Mouse (Mus musculus) heart, embryonic 16.5 days (tissue): ENCODE results near the gene Gfra1. TPM values are rescaled to one million over a fixed set of nuclear protein-coding genes. Genes with fewer than 3 reads are reported as not detected.
A peak's percentile ranks its signal among the peaks of the same experiment; 100 is the strongest.

ENCODE experiments used
- ATAC-seq: fragments of 200-750 bp; cut with Nextera tagmentation; replicated peaks from 2 replicates; pipeline ENCODE4 v1.8.0; 2017; ENCODE audit warnings: moderate number of reproducible peaks; ENCODE audit not compliant: insufficient read depth, low FRiP score; ENCODE audit errors: extremely low read depth
- H3K27ac ChIP-seq: fragments of 300-500 bp; sonication (generic); 2 replicates; pipeline ENCODE4 v1.5.1; 2014; ENCODE audit warnings: mild to moderate bottlenecking, low read length, control low read depth, moderate library complexity
- H3K27me3 ChIP-seq: fragments of 300-500 bp; sonication (generic); 2 replicates; pipeline ENCODE4 v1.6.1; 2014; ENCODE audit warnings: low read length, mixed read lengths; ENCODE audit not compliant: control insufficient read depth, insufficient read depth
- H3K36me3 ChIP-seq: fragments of 300-500 bp; sonication (generic); 2 replicates; pipeline ENCODE4 v1.6.1; 2014; ENCODE audit not compliant: control insufficient read depth, insufficient read depth
- H3K4me1 ChIP-seq: fragments of 300-500 bp; sonication (generic); 2 replicates; pipeline ENCODE4 v1.6.1; 2014; ENCODE audit warnings: low read length, mixed read lengths; ENCODE audit not compliant: control insufficient read depth, insufficient read depth
- H3K4me2 ChIP-seq: fragments of 300-500 bp; sonication (generic); 2 replicates; pipeline ENCODE4 v1.6.1; 2014; ENCODE audit warnings: low read depth, mild to moderate bottlenecking, control low read depth, low read length
- H3K4me3 ChIP-seq: fragments of 300-500 bp; sonication (generic); 2 replicates; pipeline ENCODE4 v1.5.1; 2014; ENCODE audit warnings: mild to moderate bottlenecking, control low read depth, low read length
- H3K9ac ChIP-seq: fragments of 300-500 bp; sonication (generic); 2 replicates; pipeline ENCODE4 v1.6.1; 2014; ENCODE audit warnings: low read length, control low read depth
- H3K9me3 ChIP-seq: fragments of 300-500 bp; sonication (generic); replicated peaks from 2 replicates; pipeline ENCODE4 v1.6.1; 2016; ENCODE audit warnings: low read length; ENCODE audit not compliant: control insufficient read depth
- WGBS: fragments of 180-500 bp; shearing (Covaris S2); extraction: QIAGEN DNeasy Blood & Tissue Kit; methylation state at CpG from one replicate; pipeline ENCODE4 v1.1.7; 2014; 5-methylcytosine and 5-hydroxymethylcytosine counted together
- polyA plus RNA-seq: library from polyadenylated mRNA; unstranded; fragments of >200 nt; fragmentation: Nextera tagmentation; extraction: Ambion mirVana; gene quantifications from 2 replicates; pipeline ENCODE4 v1.2.1, GENCODE M21; 2015

Gene Gfra1
- polyA plus RNA-seq, 1 experiment from 2014 or later, result 13.1 TPM

DNA sequence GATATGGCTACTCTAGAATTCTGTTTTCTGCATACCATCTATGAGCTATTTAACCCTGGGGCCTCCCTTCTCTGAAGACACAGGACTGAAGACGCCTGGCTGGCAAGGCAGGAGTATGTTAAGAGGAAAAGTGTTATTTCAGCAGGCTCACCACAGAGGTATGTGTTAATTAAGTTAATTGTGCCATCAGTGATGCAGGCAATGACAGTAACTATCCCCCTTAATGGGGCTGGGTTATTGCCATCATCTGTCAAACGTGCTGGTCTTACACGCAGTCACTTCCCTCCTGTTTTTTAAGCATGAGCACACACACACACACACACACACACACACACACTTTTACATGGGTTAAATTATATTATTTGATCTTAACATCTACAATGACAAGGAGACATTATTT is 8.0 kb upstream of the Gfra1 start:
- Histone ChIP-seq H3K4me1 (no peaks in the 10 kb centered on the region), H3K9me3 (no peaks in the 10 kb centered on the region), H3K9ac (no peak overlapping the region), H3K27me3 (no peaks in the 10 kb centered on the region), H3K4me3 (no peak overlapping the region), H3K36me3 (no peaks in the 10 kb centered on the region), H3K27ac (no peak overlapping the region), H3K4me2 (no peak overlapping the region)
- ATAC-seq, result no peak
- WGBS, result 80% methylated on average over 3 of the region's 3 CpGs

DNA sequence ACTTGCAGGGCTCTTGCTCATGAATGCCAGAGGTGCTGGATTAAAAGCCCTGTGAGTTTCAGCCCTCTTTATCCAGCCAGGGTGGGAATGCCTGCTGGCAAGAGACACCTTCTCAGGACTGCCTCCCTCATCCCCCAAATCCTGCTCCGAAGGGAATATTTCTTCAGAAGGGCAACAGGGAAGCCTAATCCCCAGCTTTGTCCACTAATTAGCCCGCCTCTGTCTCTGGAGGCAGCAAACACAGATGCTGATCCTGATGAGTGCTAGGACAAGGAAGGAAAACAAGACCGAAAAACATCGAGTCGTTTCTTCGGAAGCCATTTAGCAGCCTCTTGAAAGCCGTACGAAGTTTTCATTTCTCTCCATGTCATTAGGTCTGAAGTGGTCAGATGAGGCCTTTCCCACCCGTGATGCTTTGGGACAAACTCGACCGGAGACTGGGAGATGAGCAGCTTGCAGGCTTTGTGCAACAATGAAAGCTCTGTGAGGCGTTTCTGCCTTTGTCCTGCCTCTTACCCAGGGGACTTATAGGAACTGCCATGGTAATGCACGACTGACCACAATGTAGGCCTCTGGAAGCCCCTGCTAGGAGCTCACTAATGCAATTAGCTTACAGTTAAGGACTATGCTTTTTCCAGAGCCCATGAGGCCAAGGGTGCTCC is 4.8 kb upstream of the Gfra1 start:
- no peak for ATAC-seq

DNA sequence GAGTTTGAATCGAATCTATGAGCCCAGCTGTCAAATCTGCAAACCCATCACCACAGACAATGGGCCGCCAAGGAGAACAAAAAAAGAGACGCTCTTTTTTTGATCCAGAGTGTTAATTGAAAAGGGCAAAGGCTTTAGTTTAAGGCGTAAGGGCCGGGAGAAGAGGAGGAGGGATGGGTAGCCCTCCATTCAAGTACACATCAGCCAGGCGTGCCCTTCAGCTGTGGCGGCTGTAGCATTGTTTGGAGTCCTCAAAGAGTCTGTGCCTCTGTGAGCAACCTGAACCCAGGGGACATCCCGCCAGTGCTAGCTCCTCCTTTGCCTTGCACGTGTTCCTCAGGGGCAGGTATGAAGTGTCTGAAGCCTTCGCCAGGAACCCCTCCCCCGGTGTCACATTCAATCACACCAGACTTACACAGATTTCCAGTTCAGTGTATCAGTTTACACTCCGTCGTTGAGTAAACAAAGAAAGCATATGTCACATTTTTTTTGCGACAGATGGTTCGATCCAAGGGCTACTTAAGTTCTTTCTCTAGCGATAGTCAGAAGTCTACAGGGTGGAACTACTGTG is 867 bp upstream of the Gfra1 start:
- ATAC-seq, result no peak
- peak overlapping the region; percentile 68 for H3K4me3 ChIP-seq
- H3K27ac ChIP-seq, result no peak overlapping the region
- no peak overlapping the region for H3K9ac ChIP-seq
- no peaks in the 10 kb centered on the region for H3K9me3 ChIP-seq
- H3K36me3 ChIP-seq, result no peaks in the 10 kb centered on the region
- peak overlapping the region; percentile 100 for H3K4me2 ChIP-seq
- H3K27me3 ChIP-seq, result peaks cover 40% of the 10 kb centered on the region
- H3K4me1 ChIP-seq, result peaks cover 24% of the 10 kb centered on the region
- WGBS, result 12% methylated on average over 16 of the region's 16 CpGs

More for the DNA sequence above, 4.8 kb upstream of the Gfra1 start:
- H3K4me1 ChIP-seq, result peaks cover 10% of the 10 kb centered on the region
- no peak overlapping the region for H3K9ac ChIP-seq
- H3K9me3 ChIP-seq, result no peaks in the 10 kb centered on the region
- H3K4me2 ChIP-seq, result no peak overlapping the region
- H3K36me3 ChIP-seq, result no peaks in the 10 kb centered on the region
- H3K27me3 ChIP-seq, result peaks cover 18% of the 10 kb centered on the region
- WGBS, result 70% methylated on average over 13 of the region's 13 CpGs
- H3K4me3 ChIP-seq, result no peak overlapping the region
- no peak overlapping the region for H3K27ac ChIP-seq

DNA sequence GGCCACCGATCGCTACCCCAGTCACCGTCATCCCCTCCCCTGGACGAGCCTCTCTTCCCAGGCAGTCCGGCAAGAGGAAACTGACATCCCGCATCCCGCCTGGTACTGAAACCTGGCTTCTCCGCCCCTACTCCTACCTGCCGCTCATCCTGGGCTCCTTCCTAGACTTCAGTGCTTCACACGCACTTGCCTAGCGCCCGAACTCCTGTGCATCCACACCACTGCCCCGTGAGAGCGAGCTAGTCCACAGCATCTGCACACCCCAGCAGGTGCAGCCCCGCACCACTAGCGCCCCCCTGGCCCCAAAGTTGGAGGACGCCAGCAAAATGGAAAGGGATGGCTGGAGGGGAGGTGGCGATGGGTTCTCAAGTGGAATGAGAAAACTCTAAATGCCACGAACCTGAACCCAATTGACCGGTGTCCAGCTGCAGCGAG is 631 bp downstream of the Gfra1 start:
- no peak overlapping the region for H3K27ac ChIP-seq
- H3K36me3 ChIP-seq, result no peaks in the 10 kb centered on the region
- peaks cover 40% of the 10 kb centered on the region for H3K27me3 ChIP-seq
- 0 out of 2 replicates have a peak, but pooled peaks have one; percentile 19 for ATAC-seq
- H3K9ac ChIP-seq, result peak overlapping the region; percentile 68
- peak overlapping the region; percentile 100 for H3K4me2 ChIP-seq
- H3K9me3 ChIP-seq, result no peaks in the 10 kb centered on the region
- peaks cover 24% of the 10 kb centered on the region for H3K4me1 ChIP-seq
- H3K4me3 ChIP-seq, result peak overlapping the region; percentile 68
- WGBS, result 0% methylated on average over 21 of the region's 21 CpGs

DNA sequence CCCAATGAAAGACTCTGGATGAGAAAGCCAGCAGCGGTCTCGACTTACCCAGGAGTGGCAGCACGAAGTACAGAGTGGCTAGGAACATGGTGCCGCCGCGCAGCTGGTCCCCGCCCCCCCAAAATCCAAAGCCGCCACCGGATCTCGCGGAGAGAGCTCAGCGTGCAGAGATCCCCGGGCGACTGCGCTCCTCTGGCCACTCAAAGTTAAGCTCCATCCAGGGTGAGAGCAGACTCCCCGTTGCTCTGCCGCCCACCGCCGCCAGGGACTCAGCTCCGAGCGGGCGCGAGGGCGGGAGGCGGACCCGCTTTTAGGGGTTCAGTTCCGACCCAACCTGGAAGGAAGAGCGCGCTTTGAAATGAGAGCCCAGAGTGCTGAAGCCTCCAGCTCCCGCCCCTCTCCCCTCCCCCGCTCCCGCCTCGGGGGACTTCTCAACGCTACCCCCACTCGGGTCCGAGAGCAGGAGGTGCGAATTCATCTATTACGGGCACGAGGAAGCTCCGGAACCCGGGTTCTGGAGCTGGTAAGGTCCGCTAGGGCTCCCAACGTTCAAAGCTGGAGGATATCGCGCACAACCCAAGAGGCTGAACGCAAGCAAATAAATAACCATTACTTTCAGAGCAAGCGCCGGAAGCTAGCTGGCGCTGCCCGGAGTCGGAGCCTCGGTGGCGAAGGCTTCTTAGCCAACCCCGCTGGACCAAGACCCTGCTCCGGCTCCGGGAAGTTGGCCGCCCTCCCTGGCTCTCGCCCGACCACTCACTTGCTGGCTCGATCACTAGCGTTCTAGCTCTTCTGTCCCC is 1.2 kb downstream of the Gfra1 start:
- H3K27ac ChIP-seq, result peak overlapping the region; percentile 34; the same call in 1 of the 2 replicates

DNA sequence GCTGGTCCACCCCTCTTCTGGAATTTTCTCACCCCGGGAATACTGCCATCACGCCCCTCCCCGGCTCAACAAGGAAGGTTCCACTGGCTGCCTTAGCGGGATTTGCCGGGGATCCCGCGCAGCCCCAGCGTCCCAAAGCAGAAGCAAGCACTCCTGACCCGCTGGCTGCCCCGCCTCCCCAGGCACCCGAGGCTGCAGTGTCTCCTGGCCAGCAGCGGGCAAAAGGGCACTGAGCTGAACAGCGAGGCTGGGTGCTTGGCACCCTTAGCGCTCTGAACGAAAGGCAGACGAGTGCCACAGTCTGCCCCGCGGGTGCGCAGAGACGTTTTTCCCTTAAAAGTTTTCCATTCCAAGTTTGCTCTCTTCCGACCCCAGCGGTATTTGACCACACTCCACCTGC is 2.1 kb downstream of the Gfra1 start:
- ATAC-seq, result 0 out of 2 replicates have a peak, but pooled peaks have one; percentile 16
- H3K27ac ChIP-seq, result no peak overlapping the region
- H3K9me3 ChIP-seq, result no peaks in the 10 kb centered on the region
- H3K4me1 ChIP-seq, result peaks cover 24% of the 10 kb centered on the region
- under 1% methylated on average over 22 of the region's 22 CpGs for WGBS
- H3K36me3 ChIP-seq, result no peaks in the 10 kb centered on the region
- peak overlapping the region; percentile 100 for H3K4me2 ChIP-seq
- H3K4me3 ChIP-seq, result peak overlapping the region; percentile 68
- H3K9ac ChIP-seq, result peak overlapping the region; percentile 68
- peaks cover 40% of the 10 kb centered on the region for H3K27me3 ChIP-seq

More for the DNA sequence above, 1.2 kb downstream of the Gfra1 start:
- peaks cover 40% of the 10 kb centered on the region for H3K27me3 ChIP-seq
- peak overlapping the region; percentile 100 for H3K4me2 ChIP-seq
- H3K9me3 ChIP-seq, result no peaks in the 10 kb centered on the region
- H3K36me3 ChIP-seq, result no peaks in the 10 kb centered on the region
- peak; percentile 38 for ATAC-seq
- under 1% methylated on average over 61 of the region's 61 CpGs for WGBS
- H3K4me3 ChIP-seq, result peak overlapping the region; percentile 68
- H3K4me1 ChIP-seq, result peaks cover 24% of the 10 kb centered on the region
- H3K9ac ChIP-seq, result peak overlapping the region; percentile 68

DNA sequence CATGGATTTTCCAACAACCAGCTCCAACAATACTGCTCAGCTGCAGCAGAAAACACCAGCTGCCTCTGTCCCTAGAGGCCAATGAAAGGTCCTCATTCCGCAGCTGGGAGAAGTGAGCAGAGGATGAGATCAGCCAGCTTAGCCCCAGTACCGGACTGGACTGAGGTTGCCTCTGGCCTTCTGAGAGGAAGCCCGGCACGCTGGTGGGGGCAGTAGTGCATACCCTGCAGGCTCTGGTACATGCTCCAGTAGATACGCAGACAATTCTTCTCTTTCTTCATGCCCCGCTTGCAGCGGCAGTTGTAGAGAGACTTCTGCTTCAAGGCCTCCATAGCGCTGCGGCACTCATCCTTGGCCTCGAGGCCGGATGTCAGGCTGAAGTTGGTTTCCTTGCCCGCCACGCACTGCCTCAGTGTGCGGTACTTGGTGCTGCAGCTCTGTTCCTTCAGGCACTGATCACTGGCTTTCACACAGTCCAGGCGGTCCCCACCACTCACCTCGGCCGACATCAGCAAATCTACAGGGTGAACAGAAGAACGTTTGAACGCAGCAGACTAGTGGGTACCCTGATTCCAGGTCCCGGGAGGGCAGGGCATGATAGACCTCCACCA is 2.7 kb downstream of the Gfra1 start:
- 12% methylated on average over 20 of the region's 20 CpGs for WGBS
- H3K4me3 ChIP-seq, result peak overlapping the region; percentile 68
- H3K27me3 ChIP-seq, result peaks cover 38% of the 10 kb centered on the region
- peaks cover 24% of the 10 kb centered on the region for H3K4me1 ChIP-seq
- ATAC-seq, result no peak
- no peak overlapping the region for H3K27ac ChIP-seq
- peak overlapping the region; percentile 100 for H3K4me2 ChIP-seq
- no peaks in the 10 kb centered on the region for H3K9me3 ChIP-seq
- H3K36me3 ChIP-seq, result no peaks in the 10 kb centered on the region
- H3K9ac ChIP-seq, result peak overlapping the region; percentile 68

DNA sequence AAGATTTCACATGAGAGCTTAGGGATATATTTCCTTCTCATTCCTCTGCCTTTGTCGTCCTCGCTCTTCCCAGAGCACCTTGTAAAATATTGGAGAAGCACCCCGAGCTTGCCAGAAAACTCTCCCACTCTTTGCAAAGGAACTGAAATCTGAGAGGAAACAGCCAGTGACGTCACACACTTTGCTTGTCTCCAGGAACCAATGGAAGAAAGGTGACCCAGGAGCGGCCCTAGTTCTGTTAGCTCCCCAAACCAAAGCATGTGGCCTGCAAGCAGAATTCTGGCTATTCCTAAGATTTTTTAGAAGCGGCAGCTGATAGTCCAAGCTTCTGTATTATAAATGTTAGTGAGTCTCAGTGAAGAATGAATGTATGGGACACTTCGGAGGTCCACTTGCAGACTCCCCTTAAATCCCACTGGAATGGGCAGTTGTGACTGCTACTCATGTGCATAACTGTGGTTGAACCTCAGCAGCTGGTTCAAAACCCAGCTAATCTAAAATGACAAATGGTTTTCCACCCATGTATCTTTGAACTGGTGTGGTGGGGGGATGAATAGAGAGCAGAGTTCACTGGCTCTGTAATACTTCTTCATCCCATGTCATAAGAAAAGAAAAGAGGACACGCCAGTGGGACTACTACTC is 3.4 kb downstream of the Gfra1 start:
- H3K4me2 ChIP-seq, result 0 out of 2 replicates have a peak overlapping the region, but pooled peaks have one; percentile 100
- ATAC-seq, result no peak
- no peak overlapping the region for H3K9ac ChIP-seq
- WGBS, result 70% methylated on average over 8 of the region's 8 CpGs
- peaks cover 24% of the 10 kb centered on the region for H3K4me1 ChIP-seq
- no peaks in the 10 kb centered on the region for H3K9me3 ChIP-seq
- H3K27ac ChIP-seq, result no peak overlapping the region
- peaks cover 36% of the 10 kb centered on the region for H3K27me3 ChIP-seq
- H3K4me3 ChIP-seq, result peak overlapping the region; percentile 68; the same call in 1 of the 2 replicates
- no peaks in the 10 kb centered on the region for H3K36me3 ChIP-seq
